Mouse (Mus musculus): Measurements from ENCODE around the gene Dst. TPM values are rescaled to one million over a fixed set of nuclear protein-coding genes. Genes with fewer than 3 reads are reported as not detected.

Dst gene
- total and polyA plus RNA-seq, 3 experiments: 0.08 to 0.60 TPM; not detected in 1

DNA sequence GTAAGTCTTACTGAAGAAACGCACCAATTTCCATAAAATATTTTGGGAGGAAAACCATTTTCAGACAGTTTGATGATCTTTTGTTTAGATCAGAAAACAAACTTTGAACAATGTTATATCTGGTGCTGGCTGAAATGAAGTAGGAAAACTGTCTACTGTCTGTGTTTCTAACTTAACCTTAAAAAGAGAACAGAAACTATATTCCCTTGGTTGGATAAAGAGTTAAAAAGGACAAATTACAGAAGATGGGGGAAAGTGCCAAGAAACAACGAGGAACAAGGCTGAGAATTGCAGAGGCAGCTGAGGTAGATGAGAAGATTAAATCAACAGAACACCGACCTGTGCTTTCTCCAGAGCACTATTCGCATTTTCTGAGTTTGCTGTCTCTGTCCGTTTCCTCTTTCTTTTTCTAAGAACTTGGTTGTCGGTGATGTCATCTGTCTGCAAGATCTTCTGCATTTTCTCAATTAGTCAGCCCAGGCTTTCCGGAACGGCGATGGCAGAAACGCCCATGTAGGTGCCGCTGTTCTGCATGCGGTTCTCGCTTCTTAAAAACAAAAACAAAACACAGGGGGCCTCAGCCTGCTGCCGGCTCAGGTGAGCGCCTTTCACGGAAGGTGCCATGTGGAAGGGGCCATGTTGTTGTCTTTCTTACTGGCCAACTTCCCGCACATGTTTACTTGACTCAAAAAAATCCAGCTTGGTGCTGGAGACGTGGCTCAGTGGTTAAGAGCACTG, 24.8 kb upstream of the Dst start:
- peak; percentile 90 for DNase-seq (ENCODE audit: low read depth, low spot score)
- no peaks in the 10 kb centered on the region; the same call in 1 of the 2 replicates for H3K79me2 ChIP-seq (ENCODE audit: control insufficient read depth, insufficient read depth, low read length, poor library complexity)
- peak overlapping the region; percentile 65 to 80 for H3K4me3 ChIP-seq (ENCODE audit: control insufficient read depth in 1 of 2, insufficient read depth in 1 of 2, low read depth in 2 of 2, low read length in 2 of 2)
- H3K4me1 ChIP-seq (ENCODE audit: control insufficient read depth in 1 of 2, insufficient read depth in 2 of 2, low read length in 2 of 2): 0 out of 4 replicates have a peak, but pooled peaks cover 0 to 2% of the 10 kb centered on the region in 2 experiments
- H3K9me3 ChIP-seq (replicated peaks; ENCODE audit: insufficient read depth, low read length): no peaks in the 10 kb centered on the region
- peak overlapping the region; percentile 77 for H3K27ac ChIP-seq (ENCODE audit: control insufficient read depth, low read depth, low read length)
- peak overlapping the region; percentile 76 for H3K9ac ChIP-seq (ENCODE audit: control insufficient read depth, low read depth, low read length, poor library complexity, severe bottlenecking)
- no peaks in the 10 kb centered on the region for H3K27me3 ChIP-seq (ENCODE audit: control insufficient read depth in 1 of 2, insufficient read depth in 2 of 2, low read length in 2 of 2)
- H3K36me3 ChIP-seq (ENCODE audit: control insufficient read depth in 1 of 2, insufficient read depth in 2 of 2, low read length in 2 of 2): peaks cover 0 to 4% of the 10 kb centered on the region in 2 experiments; a peak in 2 of 4 replicates
- TF ChIP-seq MAX (IDR thresholded peaks at IDR 0.05; ENCODE audit: low read length) (peak; percentile 50; the same call in 1 of the 2 replicates), ELF1 (IDR thresholded peaks at IDR 0.05; ENCODE audit: low read depth, low read length) (0 out of 2 replicates have a peak, but pooled peaks have one; percentile 33), POLR2A (IDR thresholded peaks at IDR 0.05; ENCODE audit: control insufficient read depth in 1 of 2, insufficient read depth in 1 of 2, low read depth in 1 of 2, low read length in 2 of 2, poor library complexity in 1 of 2) (no peak), USF2 (IDR thresholded peaks at IDR 0.05; ENCODE audit: borderline replicate concordance in 1 of 2, insufficient read depth in 1 of 2, low read depth in 1 of 2, low read length in 2 of 2) (no peak), CTCF (IDR thresholded peaks at IDR 0.05 in 2 of 3, conservative IDR thresholded peaks at IDR 0.05 in 1 of 3; ENCODE audit: control insufficient read depth in 1 of 3, insufficient read depth in 1 of 3, low read depth in 2 of 3, low read length in 3 of 3, poor library complexity in 1 of 3, severe bottlenecking in 1 of 3) (peak in 2 of 3 experiments; percentile 30 to 44; a peak in 3 of 6 replicates), ZKSCAN1 (IDR thresholded peaks at IDR 0.05; ENCODE audit: low read depth, low read length) (no peak), SIN3A (IDR thresholded peaks at IDR 0.05; ENCODE audit: low read length) (peak; percentile 52; the same call in 1 of the 2 replicates), TBP (IDR thresholded peaks at IDR 0.05; ENCODE audit: low read depth, low read length) (peak; percentile 94), ETS1 (IDR thresholded peaks at IDR 0.05; ENCODE audit: low read depth, low read length) (peak; percentile 94), NELFE (IDR thresholded peaks at IDR 0.05; ENCODE audit: low read depth, low read length) (no peak), GATA1 (IDR thresholded peaks at IDR 0.05; ENCODE audit: low read depth, low read length) (peak; percentile 35; the same call in 1 of the 2 replicates), MXI1 (IDR thresholded peaks at IDR 0.05; ENCODE audit: low read depth, low read length) (peak; percentile 80)

DNA sequence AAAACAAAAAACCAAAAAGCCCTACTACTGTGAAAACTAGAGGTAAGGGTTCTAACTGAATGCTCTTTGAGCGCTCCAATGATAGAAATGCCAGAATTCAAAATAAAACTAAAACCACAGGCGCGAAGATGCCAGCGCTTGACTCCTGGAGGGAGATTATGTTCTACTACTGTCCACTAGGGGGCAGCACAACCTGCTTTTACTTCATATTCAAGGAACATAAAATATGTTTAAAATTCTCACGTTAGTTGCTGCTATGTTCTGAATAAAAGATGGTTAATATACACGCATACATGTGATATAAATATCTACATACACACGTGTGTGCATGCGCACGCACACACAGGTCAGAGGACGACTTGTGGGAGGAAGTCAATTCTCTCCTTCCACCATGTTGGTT, 15.2 kb upstream of the Dst start:
- H3K36me3 ChIP-seq (ENCODE audit: control insufficient read depth in 1 of 2, insufficient read depth in 2 of 2, low read length in 2 of 2): no peaks in the 10 kb centered on the region
- peak; percentile 43 for DNase-seq (ENCODE audit: low read depth, low spot score)
- no peaks in the 10 kb centered on the region for H3K27me3 ChIP-seq (ENCODE audit: control insufficient read depth in 1 of 2, insufficient read depth in 2 of 2, low read length in 2 of 2)
- no peaks in the 10 kb centered on the region for H3K9me3 ChIP-seq (replicated peaks; ENCODE audit: insufficient read depth, low read length)
- no peak overlapping the region for H3K4me3 ChIP-seq (ENCODE audit: control insufficient read depth in 1 of 2, insufficient read depth in 1 of 2, low read depth in 2 of 2, low read length in 2 of 2)
- no peak overlapping the region for H3K27ac ChIP-seq (ENCODE audit: control insufficient read depth, low read depth, low read length)
- no peaks in the 10 kb centered on the region for H3K79me2 ChIP-seq (ENCODE audit: control insufficient read depth, insufficient read depth, low read length, poor library complexity)
- no peak overlapping the region for H3K9ac ChIP-seq (ENCODE audit: control insufficient read depth, low read depth, low read length, poor library complexity, severe bottlenecking)
- TF ChIP-seq CHD1 (IDR thresholded peaks at IDR 0.05; ENCODE audit: low read depth, low read length) (no peak), RAD21 (IDR thresholded peaks at IDR 0.05; ENCODE audit: low read depth, low read length) (peak; percentile 30), CTCF (IDR thresholded peaks at IDR 0.05 in 2 of 3, conservative IDR thresholded peaks at IDR 0.05 in 1 of 3; ENCODE audit: control insufficient read depth in 1 of 3, insufficient read depth in 1 of 3, low read depth in 2 of 3, low read length in 3 of 3, poor library complexity in 1 of 3, severe bottlenecking in 1 of 3) (peak; percentile 40 to 57 (median 45)), SMC3 (IDR thresholded peaks at IDR 0.05; ENCODE audit: low read depth, low read length) (peak; percentile 31), MXI1 (IDR thresholded peaks at IDR 0.05; ENCODE audit: low read depth, low read length) (no peak), TAL1 (IDR thresholded peaks at IDR 0.05; ENCODE audit: low read length) (no peak)
- H3K4me1 ChIP-seq (ENCODE audit: control insufficient read depth in 1 of 2, insufficient read depth in 2 of 2, low read length in 2 of 2): no peaks in the 10 kb centered on the region

All from MEL (cell line).